Mouse (Mus musculus) left cerebral cortex, adult 18-20 months (tissue): ENCODE results near the gene Tifa. TPM values are rescaled to one million over a fixed set of nuclear protein-coding genes. Genes with fewer than 3 reads are reported as not detected.
"Not testable (repeated sequence)": the region's sequence is repeated elsewhere in the genome, so short reads cannot be mapped to it uniquely, and the experiment has no call there.

Source experiments
- DNase-seq, 2 experiments: peaks; one replicate each; pipeline ENCODE4 v3.0.0; 2021 to 2022; ENCODE audit warnings: low spot score in 2 of 2, mixed read lengths in 1 of 2
- total RNA-seq, 2 experiments: library from RNA; stranded (reverse); gene quantifications; 2 replicates each; pipeline ENCODE4 v1.2.3; 2021

The Tifa gene
- total RNA-seq, 2 experiments from 2014 or later: 7.6 to 8.6 TPM

DNA sequence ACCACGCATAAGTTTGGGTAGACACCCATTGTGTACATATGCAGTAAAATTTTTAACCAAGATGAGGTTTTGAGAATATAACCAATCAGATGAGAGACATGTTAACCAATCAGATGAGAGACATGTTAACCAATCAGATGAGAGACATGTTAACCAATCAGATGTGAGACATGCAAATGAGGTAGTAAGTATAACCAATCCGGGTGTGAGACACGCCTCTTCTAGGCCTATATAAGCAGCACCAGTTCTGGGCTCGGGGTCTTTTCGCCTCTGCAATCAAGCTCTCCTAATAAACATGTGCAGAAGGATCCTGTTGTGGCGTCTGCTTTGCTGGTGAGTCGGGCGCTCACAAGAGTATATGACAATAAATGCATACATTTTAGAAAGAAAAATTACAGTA lies 5.9 kb upstream of the Tifa start:
- DNase-seq: not testable (repeated sequence)

DNA sequence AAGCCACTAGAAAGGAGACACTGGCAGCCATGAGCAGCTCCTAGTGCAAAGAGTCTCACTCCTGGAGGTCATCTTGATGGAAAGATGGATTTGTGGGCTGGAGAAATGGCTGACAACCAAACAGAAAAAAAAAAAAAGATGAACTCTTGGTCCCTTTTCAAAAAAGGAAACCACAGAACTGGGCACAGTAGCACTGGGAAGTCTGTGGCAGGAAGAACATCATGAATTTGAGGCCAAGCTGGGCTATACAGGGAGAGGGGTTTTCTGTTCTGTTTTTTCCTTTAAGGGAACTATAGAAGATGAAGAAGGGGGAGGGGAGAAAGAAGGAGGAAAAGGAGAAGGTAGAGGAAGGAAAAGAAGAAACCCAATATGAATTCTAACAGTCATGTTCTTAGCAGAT lies 2.6 kb upstream of the Tifa start:
- no peak for DNase-seq

DNA sequence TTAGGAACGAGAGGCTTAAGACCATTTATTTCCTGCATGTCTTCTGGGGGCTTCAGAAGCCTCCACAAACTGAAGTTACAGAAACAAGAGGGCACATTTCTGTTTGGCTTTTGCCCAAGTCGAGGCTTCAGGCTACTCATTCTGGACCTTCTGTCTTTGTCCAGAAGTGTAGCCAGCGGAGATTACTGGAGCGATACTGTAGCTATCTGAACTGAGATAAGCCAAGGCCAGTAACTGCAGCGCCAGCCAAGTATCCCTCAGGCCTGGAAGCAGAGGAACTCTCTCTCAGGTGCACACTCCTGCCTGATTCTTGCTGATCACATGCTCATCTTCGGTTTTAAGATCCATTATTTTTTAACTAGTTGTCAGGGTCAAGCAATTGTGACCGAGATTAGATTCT lies 1.6 kb upstream of the Tifa start:
- no peak for DNase-seq

DNA sequence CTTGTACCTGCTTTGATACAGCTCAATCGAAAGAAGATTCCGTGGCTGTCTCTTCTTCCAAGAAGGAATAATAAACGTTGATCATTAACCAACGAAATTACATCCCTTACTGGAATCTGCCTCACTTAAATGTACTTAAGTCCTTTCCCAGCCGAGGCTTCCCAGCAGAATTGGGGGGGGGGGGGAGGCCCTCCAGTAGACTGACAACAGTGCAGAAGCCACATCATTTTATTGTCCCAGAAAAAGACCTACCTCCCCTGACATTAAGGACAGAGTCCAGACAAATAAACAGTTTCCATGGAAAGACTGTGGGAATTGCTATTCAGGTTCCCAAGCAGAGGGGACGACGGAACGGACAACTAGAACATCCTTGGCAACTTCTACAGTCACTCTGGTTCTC lies 686 bp upstream of the Tifa start:
- DNase-seq: no peak

DNA sequence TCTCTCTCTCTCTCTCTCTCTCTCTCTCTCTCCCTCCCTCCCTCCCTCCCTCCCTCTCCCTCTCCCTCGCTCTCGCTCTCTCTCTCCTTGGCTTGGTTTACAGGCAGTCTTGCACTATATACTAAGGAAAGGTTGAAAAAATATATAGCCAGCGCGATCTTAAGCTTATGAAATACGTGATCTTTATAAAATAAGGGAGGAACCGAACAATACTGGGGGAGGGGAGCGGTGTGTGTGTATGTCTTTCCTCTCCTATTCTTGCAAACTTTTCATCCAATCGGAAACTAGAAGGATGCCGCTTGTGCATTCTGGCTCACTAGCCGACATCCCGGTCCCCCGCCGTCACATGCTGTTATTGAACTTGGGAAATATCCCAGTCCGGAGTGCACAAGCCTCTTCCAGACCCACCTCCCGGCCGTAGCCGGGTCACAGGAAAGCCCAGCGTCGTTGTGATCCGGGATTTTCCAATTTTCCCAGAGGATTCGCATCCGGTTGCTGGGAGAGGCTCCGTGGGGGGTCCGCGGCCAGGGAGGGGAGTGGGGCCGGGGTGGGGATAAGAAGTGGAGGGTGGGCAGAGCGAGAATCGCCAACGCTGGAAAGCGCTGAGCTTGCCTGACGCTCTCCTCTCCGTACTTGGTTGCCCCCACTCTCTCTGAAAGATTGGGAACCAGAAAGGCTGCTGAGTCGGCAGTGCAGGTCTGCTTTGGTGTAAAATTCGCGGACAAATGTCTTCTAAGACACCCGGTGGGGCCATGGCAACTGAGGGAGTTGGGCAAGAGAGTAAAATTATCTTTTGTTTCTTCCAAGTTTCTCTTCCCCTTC lies 840 bp downstream of the Tifa start:
- no peak for DNase-seq

DNA sequence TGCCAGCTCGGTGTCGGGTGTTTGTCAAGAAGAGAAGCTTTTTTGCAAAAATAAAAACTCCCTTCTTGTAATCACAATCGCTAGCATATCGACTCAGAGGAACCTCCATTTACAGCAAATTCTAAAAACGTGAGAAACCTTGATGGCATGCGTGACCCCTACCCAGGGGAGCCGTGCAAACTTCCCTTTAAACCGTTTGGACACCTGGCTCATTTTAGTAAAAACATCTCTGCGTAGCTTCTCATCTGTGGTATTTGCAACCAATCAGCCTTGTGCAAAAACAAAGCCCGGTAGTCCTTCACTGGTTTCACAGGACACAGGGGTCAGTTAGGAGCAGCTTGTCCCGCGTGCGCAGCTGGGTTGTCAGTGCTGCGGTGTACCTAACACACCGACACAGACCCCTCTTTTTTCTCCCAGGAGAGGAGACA lies 1.5 kb downstream of the Tifa start:
- DNase-seq: no peak

DNA sequence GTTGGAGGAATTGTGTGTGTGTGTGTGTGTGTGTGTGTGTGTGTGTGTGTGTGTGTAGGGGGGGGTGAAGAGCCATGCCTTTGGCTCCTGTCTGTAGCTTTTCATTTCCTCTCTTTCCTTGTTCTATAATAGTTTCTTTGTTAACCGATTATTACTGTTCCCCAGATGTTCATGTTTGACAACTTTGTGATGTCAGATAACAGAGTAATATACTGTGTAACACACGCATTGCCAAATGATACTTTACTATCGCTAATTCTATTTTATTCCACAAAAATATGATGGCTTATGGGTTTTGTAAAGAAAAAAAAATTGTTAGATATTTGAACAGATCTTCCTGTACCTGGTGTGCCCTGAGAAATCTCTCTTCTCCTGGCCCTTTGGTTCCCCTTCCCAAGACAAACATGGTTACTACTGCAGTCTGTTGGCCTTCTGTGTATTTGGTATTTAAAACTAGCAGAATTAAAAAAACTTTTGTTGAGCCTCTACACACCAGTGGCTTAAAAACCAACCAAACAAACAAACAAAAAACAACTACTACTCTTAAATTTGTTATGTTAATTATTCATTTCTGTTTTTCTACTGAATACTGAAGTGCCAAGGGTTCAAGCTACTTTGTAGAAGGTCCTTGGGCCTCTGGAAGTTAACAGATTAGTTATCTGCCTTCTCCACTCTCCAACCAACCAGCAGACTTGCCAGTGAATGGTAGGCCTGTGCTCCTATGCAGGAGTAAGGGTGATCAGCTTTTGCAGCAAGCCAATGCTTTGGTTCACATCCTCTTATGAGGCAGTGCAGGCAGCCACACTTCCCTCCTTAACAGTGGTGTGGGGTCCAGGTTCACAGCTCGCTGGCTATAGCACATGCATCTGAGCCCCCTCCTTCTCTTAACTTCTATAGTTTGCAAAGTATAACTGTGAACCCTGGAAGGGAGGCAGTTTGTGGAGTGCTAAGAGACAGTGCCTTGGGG lies 2.3 kb downstream of the Tifa start:
- no peak for DNase-seq

DNA sequence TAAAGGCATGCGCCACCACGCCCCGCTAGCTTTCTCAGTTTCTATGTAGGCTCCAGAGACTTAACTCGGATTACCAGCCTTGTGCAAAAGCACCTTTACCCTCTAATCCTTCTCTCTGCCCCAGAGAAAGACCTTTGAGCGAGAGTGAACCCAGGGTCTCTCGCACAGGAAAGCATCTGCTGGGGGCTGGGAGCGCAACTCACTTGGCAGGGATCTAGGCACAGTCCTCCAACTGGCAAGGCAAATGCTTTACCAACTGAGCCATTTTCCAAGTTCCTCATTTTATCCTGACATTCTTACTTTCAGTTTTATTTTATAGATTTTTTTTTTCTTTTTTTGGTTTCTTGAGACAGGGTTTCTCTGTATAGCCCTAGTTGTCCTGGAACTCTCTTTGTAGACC lies 3.4 kb downstream of the Tifa start:
- no peak for DNase-seq

DNA sequence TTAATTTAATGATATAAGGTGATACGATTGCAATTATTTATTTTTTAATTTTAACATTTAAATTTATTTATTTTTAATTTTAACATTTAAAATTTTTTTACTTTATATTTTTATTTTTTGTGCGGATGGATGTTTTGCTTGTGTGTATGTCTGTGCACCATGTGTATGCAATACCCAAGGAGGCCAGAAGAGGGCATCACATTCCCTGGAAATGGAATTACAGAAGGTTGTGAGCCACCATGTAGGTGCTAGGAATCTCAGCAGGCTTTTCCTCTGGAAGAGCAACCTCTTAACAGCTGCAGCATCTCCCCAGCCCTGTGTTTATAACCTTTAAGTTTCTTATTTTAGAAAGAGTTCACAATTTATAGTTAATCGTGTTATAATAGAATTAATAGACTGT lies 6.2 kb downstream of the Tifa start:
- no peak for DNase-seq

DNA sequence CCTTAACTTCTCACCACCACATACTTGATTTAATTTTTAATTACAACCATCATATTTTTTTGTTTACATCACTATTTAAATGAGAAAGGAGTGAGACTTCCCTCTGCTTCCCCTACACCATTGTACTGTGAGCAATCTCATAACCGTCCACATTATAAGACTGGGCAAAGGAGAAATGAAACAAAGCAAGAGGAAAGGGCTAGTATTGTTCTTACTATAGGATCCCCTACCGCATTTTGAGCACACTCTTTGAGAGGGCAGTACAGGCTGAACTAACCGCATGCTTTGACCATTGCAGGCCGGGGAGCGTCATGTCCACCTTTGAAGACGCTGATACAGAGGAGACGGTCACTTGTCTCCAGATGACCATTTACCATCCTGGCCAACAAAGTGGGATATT lies 6.7 kb downstream of the Tifa start:
- DNase-seq: no peak

DNA sequence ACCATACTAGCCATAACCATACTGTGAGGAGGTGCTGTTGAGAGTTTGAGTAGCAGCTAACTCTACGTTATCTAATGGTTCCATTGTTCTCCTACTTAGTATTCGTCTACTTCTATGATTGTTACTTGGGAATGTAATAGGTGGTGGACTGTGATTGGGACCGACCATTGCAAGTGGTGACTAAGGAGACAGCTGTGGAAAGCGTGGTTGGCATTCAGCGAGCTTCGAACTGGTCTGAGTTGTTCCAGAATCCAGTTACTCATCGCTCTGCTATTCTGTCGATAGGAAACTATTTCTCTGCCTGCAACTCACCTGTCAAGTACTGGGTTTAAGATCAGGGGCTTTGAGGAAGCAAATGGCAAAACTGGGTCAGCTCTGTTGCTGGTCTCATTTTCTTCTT lies 11.6 kb downstream of the Tifa start:
- no peak for DNase-seq

DNA sequence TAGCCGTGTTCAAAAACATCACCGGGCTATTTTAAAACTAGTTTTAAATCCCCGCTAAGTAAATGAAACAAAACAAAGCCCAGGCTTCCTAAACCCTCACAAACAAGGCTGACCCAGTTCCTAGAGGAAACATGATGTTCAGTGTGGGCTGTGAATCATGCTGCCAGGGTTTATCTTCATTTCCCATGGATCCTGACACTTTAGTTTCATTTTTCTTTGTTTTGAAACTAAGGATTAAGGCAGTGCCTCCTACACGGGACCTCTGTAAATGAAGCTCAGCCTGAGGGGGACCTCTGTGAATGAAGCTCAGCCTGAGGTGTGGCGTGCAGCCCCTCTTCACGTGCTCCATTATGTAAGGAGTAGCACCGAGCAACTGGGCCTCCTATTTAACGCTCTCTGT lies 13.2 kb downstream of the Tifa start:
- DNase-seq: peak in 1 of 2 experiments; percentile 25

DNA sequence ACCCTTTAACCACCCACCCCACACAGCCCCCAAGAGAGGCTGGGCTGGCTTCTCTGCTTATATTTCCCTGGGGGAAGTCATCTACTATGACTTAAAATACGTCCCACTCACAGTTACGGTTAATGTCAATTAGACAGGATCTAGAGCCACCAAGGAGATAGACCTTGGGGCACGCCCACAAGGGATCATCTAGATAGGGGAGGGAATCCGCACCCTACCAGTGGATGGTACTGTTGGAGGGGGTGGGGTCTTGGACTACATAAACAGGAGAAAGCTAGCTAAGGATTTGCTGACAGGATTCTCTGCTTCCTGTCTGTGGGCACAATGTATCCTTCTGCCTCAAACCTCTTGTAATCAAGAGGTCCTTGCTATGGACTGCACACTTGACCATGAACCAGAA lies 14.8 kb downstream of the Tifa start:
- no peak for DNase-seq

DNA sequence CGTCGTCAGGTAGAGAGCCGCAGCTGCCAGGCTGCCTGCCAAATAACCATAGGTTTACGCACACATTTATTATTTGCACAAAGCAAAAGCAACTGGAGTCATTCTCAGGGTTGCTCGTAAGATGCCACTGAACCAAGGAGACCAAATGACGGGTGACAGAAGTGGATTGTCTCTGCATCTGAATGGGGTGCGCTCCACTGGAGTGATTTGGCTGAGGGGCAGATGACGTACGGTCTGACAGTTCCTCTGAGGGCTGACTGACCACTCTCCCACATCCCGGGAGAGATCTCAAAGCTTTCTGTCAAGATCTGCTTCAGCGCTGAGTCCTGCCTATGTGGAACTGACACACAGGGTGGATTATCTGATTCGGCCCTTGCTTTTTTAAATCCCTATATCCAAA lies 15.5 kb downstream of the Tifa start:
- DNase-seq: no peak

DNA sequence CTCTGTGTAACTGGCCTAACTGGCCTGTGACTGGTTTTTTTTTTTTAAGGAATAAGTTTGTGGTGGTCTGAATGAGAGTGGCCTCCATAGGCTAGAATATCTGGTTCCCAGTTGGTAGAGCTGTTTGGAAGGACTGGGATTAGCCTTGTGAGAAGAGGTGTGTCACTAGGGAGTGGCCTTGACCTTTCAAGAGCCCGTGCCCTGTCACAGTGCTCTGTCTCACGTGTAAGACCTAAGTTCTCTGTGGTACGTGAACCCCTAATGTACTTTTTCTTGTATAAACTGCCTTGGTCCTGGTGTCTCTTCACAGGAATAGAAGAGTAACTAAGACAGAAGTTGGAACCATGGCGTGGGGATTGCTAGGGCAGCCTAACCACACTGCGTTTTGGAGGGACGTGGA lies 16.4 kb downstream of the Tifa start:
- no peak for DNase-seq

DNA sequence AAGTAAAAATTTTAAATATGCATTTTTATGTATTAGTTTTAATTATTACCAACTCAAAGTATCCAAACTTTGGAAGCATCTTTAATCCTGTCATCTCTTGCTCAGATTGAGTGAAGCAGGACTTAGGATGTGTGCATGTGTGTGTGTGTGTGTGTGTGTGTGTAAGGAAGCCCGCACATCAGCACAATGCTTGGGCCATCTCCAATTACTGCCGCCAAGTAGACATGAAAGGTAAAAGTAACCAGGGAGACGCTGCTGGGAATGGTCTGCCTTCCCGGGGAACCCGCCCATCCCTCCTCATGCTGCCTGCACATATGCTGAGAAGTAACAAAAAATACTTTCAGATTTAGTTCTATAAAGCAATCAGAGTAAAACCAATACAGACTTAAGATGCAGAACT lies 18.2 kb downstream of the Tifa start:
- DNase-seq: no peak

DNA sequence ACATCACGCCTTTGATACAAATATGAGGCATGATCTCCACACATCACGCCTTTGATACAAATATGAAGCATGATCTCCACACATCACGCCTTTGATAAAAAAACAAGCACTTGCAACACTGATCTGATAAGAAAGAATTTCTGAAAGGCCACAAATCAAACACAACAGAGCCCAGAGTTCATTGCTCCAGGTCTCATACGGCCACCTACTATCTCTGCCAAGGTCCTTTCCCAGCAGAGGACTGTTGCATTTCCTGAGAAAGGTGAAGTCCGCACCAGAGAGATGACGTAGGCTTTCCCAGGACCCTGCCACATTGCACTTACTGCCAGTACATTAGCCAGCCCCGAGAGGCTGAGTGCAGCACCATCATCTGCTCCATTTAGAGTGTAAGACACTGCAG lies 19.5 kb downstream of the Tifa start:
- DNase-seq: no peak

DNA sequence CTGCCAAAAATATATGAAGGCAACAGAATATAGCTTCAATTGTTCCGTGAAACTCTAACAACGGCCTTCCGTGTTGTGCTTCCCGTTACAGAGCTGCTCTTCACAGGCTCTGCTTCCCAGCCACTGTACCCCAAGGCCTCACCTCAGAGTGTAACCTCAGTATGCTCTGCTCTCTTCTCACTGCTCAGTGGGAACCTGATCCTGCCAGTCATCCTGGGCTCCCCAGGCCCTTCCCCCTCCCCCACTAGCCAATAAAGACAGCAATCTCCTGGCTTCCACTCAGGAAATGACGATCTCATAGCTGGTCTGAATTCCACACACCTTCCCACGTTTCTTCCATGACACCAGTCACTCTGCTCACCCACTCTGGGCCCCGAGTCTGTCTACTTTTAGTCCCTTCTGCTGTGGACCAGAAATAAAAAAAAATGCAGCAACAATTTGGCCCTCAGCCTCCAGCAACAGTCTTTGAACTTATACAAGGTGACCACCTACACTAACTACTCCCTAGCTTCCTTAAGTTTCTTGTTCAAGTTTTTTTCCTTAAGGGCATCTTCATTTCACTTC lies 27.6 kb downstream of the Tifa start:
- DNase-seq: no peak

DNA sequence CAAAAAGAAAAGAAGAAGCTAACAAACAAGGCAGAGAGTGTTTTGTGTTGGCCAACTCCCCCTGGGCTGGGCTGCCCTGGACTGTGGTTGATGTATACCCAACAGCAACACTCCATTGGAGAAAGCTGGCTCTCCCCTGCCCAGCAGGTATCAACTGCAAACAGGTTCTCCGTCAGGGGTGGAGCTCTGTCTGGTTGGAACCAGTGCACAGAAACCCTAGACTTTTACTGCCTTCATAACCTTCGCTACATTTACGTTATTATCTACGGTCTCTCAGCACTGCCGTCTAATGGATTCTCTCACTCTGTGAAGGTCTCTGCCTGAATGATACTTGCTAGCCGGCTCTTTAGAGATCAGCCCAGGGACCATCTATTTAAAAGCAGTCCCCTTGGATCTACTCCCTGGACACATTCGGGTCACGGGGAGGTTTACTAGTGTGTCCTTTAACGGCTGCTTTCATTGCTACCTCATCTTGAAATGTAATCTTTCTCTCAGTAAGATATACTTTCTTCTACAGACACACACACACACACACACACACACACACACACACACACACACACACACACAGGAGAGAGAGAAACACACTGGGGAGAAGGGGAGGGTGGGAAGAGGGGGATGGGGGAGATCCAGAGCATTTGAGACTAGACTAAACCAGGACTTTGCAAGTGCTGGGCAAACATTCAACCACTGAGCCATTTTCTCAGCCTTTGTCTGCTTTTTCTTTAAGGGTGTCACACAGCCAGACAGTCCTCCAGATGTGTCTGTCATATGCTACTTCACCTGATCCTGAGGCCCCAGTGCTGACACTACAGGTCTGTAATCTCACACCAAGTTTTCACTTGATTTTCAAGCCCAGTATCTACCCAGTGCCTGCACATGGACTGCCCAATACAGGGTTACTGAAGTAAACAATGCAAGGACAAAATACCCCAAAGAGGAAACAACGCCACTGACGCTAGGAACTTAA lies 29.4 kb downstream of the Tifa start:
- DNase-seq: no peak

DNA sequence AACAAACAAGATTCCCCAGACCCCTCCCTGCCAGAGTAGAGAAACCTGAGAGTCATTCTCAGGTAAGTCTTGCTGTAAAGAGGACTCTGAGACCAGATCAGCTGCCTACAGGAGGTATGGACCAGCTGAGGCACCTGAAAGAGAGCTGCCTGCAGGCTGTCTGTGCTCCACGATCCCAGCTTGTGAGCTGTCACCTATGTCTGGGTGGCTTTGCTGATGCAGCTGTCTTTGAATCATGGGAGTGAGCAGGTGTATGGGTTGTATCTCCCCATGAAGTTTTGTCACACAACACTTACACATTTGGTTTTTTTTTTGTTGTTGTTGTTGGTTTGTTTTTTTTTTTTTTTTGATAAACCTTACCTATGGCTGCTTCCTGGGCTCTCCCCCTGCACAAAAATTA lies 30.8 kb downstream of the Tifa start:
- DNase-seq: no peak

DNA sequence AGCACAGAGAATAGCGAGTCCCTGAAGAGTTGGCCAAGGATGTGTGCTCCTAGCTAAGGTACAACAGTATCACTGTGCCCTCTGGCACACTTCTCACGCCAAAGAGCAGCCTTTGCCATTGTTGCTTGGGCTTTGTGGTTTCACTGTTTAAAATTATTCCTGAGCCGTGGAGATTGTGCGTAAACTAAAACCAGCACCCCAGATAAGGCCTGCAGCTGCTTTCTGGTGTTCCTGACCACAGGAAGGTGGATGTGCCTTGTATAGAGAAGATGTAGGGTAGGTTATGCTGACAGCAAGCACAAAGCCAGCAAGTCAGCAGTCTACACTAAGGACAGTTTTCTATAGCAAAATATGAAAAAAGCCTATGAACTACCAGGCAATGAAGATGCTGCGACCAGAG lies 31.6 kb downstream of the Tifa start:
- no peak for DNase-seq
